Mouse (Mus musculus) CD4-positive, CD25-positive, alpha-beta regulatory T cell (primary cell): ENCODE data around the gene Gm21985. TPM values are rescaled to one million over a fixed set of nuclear protein-coding genes. Genes with fewer than 3 reads are reported as not detected.

Source experiments
- polyA plus RNA-seq: library from polyadenylated mRNA; unstranded; fragments of 100-300 nt; shearing (Covaris generic); gene quantifications from one replicate; pipeline ENCODE4 v1.2.1, GENCODE M21; 2017

The Gm21985 gene
- polyA plus RNA-seq, result not detected

DNA sequence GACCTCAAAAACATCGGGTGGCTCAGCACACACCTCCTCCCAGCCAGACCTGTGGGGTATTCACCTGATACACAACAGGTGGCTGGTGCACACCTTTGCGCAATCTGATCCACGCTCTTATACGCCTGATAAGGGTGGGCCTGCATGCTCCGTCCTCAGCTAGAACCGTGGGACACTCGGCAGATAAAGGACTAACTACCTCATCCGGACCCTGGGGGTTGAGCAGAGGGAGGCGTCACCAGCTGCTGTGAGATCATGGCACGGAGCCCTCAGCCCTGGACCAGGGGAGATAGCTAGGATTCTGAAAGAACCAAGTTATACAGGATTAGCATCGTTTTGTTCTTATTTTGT lies at the start of gene Gm21985:
Gene Gm21985, plus strand, starts transcription at position 73 of the 351 bp plus-strand sequence.

DNA sequence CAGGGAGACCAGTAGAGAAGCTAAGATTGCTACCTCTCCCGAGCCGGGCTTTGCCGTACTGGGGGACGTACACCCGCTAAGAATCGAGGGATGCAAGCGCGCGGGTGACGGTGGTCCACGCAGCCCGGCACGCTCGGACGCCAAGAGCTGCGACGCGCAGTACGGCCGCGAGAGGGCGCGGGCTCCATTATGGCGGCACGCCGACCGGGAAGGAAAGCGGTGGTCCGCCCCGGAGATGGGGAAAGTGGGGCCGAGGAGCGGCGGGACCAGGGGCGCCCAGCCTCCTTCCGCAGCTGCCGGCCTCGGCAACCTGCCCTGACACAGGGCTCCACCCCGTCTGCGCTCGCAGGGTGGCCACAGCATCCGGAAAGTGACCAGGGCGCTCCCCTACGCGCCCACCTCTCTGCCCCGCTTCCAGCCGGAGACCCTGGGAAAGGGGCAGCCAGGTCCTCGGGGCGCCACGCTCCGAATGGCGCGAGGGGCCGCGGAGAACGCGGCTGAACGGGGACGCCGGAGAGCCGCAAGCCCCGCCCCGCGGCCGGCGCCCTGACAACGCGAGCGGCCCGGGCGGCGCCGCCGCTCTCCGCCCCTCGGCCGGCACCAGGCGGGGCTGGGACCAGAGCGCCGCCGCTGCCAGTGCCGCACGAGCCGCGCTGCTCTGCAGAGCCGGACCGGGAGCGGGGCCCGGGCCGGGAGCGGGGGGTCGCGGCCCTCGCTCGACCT lies 26.7 kb upstream of the Gm21985 start, which contains the start of gene Lpcat4:
Gene Lpcat4, plus strand, starts transcription at position 257 of the 723 bp plus-strand sequence.

DNA sequence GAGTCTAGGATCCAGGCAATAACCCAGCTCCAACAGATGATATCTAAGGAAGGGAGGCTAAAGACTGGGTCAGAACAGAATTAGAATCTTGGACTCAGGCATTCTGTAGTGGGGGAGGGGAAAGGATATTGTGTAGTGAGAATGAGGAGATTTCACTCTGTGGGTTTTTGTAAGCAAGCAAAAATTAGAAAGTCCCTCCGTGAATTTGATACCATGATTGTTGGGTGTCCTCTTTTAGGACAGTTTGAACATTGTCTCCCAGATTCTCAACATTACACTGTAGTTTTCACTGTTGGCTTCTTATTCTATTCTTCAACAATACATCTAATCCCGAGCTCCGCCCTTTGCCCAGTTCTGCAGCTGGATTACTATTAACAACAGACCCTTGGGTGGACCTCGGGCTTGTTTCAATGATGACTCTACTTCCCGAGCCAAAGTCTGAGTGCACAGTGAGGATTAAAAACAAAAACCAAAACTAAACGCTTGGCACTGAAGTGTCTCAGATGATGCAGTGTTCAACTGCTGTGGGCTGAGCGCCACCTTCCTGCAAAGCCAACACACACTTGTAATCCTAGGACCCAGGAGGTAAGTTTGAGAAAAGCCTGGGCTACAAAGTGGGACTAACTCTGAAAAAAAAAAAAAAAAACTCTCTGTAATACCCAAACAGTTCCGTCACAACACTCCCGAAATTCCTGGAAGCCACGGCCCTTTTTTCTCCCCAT lies 6.7 kb upstream of the Gm21985 start, which contains the start of gene Nutm1:
Gene Nutm1, minus strand, starts transcription at position 51 of the 722 bp plus-strand sequence.

DNA sequence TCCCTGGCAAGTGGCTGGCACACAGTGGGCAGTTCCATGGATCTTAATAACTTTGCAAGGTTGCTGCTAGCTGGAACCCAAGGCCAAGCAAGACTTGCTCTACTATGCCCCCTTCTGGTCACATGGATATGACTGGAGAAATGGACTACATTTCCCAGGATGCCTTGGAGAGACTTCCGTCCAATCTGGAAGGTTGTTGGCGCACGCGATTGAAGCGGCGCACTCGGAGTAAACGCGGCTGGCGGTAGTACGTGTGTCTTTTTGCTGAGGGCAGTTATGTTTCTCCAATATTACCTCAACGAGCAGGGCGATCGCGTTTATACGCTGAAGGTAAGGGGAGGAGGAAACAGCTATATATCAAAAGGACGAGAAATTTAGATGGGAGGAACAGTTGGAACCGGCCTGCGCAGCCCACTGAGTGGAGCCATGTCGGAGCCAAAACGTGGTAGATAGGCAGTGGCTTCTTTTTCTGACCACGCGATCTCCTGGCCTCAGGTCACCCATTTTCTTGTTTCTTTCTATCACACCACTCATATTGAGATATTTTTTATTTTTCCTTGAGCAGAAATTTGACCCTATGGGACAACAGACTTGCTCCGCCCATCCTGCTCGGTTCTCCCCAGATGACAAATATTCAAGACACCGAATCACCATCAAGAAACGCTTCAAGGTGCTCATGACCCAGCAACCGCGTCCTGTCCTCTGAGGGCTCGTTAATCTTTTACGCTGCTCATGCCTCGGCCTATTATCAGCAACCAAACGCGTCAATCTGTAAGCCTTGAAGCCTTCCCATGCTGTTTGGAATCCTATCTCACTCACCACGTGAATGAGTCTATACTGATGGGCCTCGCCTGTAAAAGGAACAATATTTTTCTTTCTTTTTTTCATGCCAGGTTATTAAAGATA lies 4.1 kb upstream of the Gm21985 start, which contains the start of gene Nop10:
Gene Nop10, plus strand, starts transcription at position 179 of the 906 bp plus-strand sequence.

DNA sequence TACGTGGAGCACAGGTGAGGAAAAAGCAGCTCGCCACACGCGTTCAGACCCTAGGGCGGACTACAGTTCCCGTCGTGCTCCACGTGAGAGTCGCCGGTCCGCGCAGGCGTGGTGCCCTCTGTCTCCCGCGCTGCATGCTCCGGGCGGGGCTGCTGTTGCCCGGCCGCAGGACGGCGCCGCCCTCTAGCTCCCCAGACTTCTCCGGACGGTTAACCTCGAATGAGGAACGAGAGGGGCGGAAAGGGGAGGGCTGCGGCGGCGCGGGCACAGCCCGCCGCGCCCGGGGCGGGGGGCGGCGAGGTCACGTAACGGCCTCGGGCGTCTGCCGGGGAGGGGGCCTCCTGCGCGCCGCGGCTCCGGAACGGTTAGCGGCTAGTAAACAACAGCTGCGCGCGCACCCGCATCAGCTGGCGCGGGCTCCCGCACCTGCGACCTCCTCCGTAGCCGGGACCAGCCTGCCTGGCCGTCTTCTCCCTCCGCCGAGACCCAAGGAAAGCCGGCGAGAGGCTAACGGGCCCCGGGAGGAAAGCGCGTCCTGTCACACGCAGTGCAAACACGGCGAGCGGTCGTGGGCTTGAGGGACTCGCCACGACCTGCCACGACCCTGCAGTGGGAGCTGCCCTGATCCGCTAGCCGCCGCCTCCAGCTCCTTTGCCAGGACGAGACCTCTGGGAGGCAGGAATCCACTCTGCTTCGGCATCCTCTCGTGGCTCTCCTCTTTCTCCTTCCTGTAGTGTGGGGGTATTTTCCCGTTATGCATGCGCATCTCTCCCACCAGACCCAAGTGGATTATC lies 469 bp upstream of the Gm21985 start, which contains the start of gene Slc12a6:
Gene Slc12a6, plus strand, starts transcription at position 378 of the 794 bp plus-strand sequence.

DNA sequence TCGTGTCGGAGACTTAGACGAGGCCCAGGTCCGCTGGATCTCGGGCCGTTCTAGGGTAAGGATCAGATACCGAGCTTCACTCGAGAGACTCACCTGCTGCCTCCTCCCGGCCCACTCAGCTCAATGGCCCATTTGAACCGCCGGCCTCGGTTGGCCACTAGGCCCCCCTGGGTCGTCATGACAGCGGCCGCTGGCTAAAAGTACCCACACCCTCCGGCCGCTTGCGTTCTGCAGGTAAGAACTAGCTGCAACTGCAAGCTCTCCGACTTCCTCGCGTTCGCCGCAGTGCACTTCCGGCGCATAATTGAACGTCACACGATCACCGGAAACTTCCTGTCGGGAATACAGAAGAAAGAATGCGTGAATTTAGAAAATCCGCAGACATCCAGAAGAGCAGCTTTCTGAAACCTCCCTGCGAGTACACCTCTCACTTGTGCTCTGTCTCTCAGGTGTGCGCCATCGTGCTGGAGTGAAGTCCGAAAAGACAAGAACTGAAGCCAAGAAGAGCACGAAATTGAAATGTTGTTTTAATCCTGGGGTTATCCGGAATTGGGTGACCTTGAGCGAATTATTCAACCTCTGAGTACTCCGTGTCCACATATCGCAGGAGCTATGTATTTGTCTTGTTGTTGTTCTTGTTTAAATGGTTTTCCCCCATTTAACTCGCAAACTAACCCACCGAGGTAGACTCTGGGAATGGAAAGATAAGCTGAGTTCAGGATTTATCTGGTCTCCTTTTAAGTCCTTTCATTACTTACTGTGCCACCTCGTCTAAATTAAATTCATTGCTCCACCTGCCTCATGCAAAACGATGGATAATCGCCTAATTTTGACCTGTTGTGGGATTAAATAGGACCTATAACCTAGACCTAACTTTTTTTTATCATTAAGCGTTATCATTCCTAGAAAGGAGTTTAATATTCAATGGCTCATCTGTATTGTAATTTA lies 101.9 kb downstream of the Gm21985 start, which contains the start of gene Emc4:
Gene Emc4, minus strand, starts transcription at position 302 of the 948 bp plus-strand sequence.

DNA sequence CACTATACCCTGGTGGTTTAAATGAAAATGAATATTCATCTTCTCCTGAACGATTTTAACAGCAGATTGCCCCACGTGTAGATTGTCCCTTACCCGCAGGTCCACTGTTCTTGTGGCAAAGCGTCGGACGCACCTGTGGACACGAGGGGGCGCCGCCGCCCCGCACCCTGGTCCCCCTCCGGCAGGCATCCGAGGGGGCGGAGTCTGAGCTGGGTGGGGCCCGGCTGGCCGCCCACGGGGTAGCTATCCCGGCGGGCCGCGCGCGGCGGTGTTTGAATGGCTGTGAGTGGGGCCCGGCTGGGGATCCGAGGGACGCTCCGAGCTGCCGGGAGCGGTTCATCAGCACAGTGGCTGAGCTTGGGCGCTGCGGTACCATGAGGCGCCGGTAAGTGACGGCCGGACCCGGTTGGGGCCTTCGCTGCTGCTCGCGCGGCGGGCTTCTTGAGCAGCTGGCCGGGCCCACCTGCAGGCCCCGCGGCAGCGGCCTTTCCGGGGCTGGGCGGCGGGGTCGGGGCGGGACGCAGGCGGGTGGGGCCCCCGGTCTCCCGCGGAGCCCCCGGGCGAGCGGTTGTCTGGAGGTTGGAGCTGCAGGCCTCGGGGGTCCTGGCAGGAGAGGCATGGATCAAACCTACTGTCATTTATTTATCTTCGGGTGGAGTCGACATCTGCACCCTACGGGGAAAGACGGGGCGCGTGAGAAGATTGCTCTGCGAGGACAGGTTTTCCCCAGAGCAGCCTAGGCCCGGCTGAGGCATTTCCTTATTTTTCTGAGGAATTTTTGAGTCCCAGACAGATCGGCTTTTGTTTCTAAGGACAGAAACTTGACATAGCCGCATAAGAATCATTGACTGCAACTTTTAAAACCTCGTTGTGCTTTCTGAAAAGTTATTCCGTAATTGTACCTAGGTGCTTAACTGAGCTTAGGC lies 113.1 kb downstream of the Gm21985 start, which contains the start of gene Katnbl1:
Gene Katnbl1, plus strand, starts transcription at position 239 of the 926 bp plus-strand sequence.

DNA sequence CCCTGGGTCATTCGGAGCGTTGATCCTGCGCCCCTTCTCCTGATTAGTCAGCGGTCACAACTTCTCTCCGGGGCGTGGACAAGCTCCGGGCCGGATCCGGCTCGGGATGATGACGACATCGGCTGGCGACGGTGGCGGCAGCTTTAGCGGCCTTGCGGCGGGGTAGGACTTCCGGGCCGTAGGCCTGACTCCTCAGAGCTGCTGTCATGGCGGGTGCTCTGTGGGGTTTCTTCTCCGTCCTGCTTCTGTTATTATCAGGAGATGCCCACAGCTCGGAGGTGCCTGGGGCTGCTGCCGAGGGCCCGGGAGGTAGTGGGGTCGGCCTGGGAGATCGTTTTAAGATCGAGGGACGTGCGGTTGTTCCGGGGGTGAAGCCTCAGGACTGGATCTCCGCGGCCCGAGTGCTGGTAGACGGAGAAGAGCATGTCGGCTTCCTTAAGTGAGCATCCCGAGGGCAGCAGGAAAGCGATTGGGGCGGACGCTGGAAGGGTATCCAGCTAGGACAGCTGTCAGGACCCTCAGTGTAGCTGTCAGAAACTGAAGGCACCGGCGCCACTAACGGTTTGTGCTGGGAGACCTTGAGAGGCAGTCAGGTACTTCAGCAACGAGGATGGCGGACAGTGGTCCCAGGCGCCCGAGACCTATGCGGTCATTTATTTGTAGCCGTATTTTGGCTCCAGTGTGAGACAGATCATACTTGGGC lies 188.9 kb downstream of the Gm21985 start, which contains the start of gene Emc7:
Gene Emc7, plus strand, starts transcription at position 136 of the 703 bp plus-strand sequence.

Other genes starting within 250 kb of the Gm21985 start
- not detected for gene Olfr1311, start 241.9 kb upstream of the Gm21985 start, polyA plus RNA-seq
- not detected for gene Olfr1312, start 216.1 kb upstream of the Gm21985 start, polyA plus RNA-seq
- gene Olfr1313, start 188.5 kb upstream of the Gm21985 start, polyA plus RNA-seq, result not detected
- gene Olfr1314, start 169.5 kb upstream of the Gm21985 start, polyA plus RNA-seq, result not detected
- not detected for gene Olfr1315-ps1, start 150.9 kb upstream of the Gm21985 start, polyA plus RNA-seq
- not detected for gene Olfr1316, start 131.3 kb upstream of the Gm21985 start, polyA plus RNA-seq
- gene Olfr1317, start 126.0 kb upstream of the Gm21985 start, polyA plus RNA-seq, result not detected
- not detected for gene Olfr1318, start 112.1 kb upstream of the Gm21985 start, polyA plus RNA-seq
- 95.5 TPM for gene Lpcat4, start 26.8 kb upstream of the Gm21985 start, polyA plus RNA-seq
- 0.06 TPM for gene Nutm1, start 7.0 kb upstream of the Gm21985 start, polyA plus RNA-seq
- 155 TPM for gene Nop10, start 4.4 kb upstream of the Gm21985 start, polyA plus RNA-seq
- 86.8 TPM for gene Slc12a6, start 489 bp upstream of the Gm21985 start, polyA plus RNA-seq
- 93.7 TPM for gene Emc4, start 101.7 kb downstream of the Gm21985 start, polyA plus RNA-seq
- gene Katnbl1, start 112.9 kb downstream of the Gm21985 start, polyA plus RNA-seq, result 25.3 TPM
- 16.8 TPM for gene Emc7, start 188.7 kb downstream of the Gm21985 start, polyA plus RNA-seq
- not detected for gene Chrm5, start 214.5 kb downstream of the Gm21985 start, polyA plus RNA-seq
- 110 TPM for gene Aven, start 226.7 kb downstream of the Gm21985 start, polyA plus RNA-seq